Mouse (Mus musculus): ENCODE results near the gene Itm2c. TPM values are rescaled to one million over a fixed set of nuclear protein-coding genes. Genes with fewer than 3 reads are reported as not detected.

The Itm2c gene
- polyA plus RNA-seq, 1 experiment: 51.2 TPM

GRCm38 (mm10) chr1:85896781-85897700 lies 3.0 kb downstream of the Itm2c start:
- Histone ChIP-seq H3K36me3 (ENCODE audit: control insufficient read depth, insufficient read depth, low read length, poor library complexity, severe bottlenecking) (no peaks in the 10 kb centered on the region), H3K4me1 (ENCODE audit: control insufficient read depth, insufficient read depth, low read length) (no peaks in the 10 kb centered on the region), H3K27me3 (ENCODE audit: control insufficient read depth, insufficient read depth, low read length, poor library complexity, severe bottlenecking) (no peaks in the 10 kb centered on the region), H3K9me3 (replicated peaks; ENCODE audit: control insufficient read depth, insufficient read depth, low read length, poor library complexity, severe bottlenecking) (no peaks in the 10 kb centered on the region), H3K9ac (ENCODE audit: low read depth, poor library complexity, severe bottlenecking) (no peak overlapping the region), H3K4me3 (ENCODE audit: low read depth, low read length) (no peak overlapping the region), H3K27ac (ENCODE audit: insufficient read depth, low read length) (no peak overlapping the region)
- TF ChIP-seq EP300 (IDR thresholded peaks at IDR 0.05; ENCODE audit: insufficient read depth, low read depth, low read length) (no peak), CTCF (IDR thresholded peaks at IDR 0.05; ENCODE audit: low read depth, low read length) (no peak), POLR2A (IDR thresholded peaks at IDR 0.05; ENCODE audit: insufficient read depth, low read length) (no peak)

GRCm38 (mm10) chr1:85897901-85898760 lies 4.0 kb downstream of the Itm2c start:
- Histone ChIP-seq H3K4me1 (ENCODE audit: control insufficient read depth, insufficient read depth, low read length) (no peaks in the 10 kb centered on the region), H3K27ac (ENCODE audit: insufficient read depth, low read length) (no peak overlapping the region)

GRCm38 (mm10) chr1:85898761-85899387 lies 4.8 kb downstream of the Itm2c start:
- no peak for TF ChIP-seq CTCF (IDR thresholded peaks at IDR 0.05; ENCODE audit: low read depth, low read length)
- TF ChIP-seq POLR2A (IDR thresholded peaks at IDR 0.05; ENCODE audit: insufficient read depth, low read length): no peak
- TF ChIP-seq EP300 (IDR thresholded peaks at IDR 0.05; ENCODE audit: insufficient read depth, low read depth, low read length): no peak
- H3K9me3 ChIP-seq (replicated peaks; ENCODE audit: control insufficient read depth, insufficient read depth, low read length, poor library complexity, severe bottlenecking): no peaks in the 10 kb centered on the region
- H3K4me3 ChIP-seq (ENCODE audit: low read depth, low read length): no peak overlapping the region
- H3K4me1 ChIP-seq (ENCODE audit: control insufficient read depth, insufficient read depth, low read length): no peaks in the 10 kb centered on the region
- H3K9ac ChIP-seq (ENCODE audit: low read depth, poor library complexity, severe bottlenecking): no peak overlapping the region
- H3K36me3 ChIP-seq (ENCODE audit: control insufficient read depth, insufficient read depth, low read length, poor library complexity, severe bottlenecking): no peaks in the 10 kb centered on the region
- H3K27me3 ChIP-seq (ENCODE audit: control insufficient read depth, insufficient read depth, low read length, poor library complexity, severe bottlenecking): no peaks in the 10 kb centered on the region
- no peak overlapping the region for H3K27ac ChIP-seq (ENCODE audit: insufficient read depth, low read length)

More at GRCm38 (mm10) chr1:85897901-85898760, 4.0 kb downstream of the Itm2c start:
- Histone ChIP-seq H3K36me3 (ENCODE audit: control insufficient read depth, insufficient read depth, low read length, poor library complexity, severe bottlenecking) (no peaks in the 10 kb centered on the region), H3K4me3 (ENCODE audit: low read depth, low read length) (no peak overlapping the region), H3K27me3 (ENCODE audit: control insufficient read depth, insufficient read depth, low read length, poor library complexity, severe bottlenecking) (no peaks in the 10 kb centered on the region), H3K9me3 (replicated peaks; ENCODE audit: control insufficient read depth, insufficient read depth, low read length, poor library complexity, severe bottlenecking) (no peaks in the 10 kb centered on the region), H3K9ac (ENCODE audit: low read depth, poor library complexity, severe bottlenecking) (no peak overlapping the region)
- no peak for TF ChIP-seq POLR2A (IDR thresholded peaks at IDR 0.05; ENCODE audit: insufficient read depth, low read length)
- no peak for TF ChIP-seq CTCF (IDR thresholded peaks at IDR 0.05; ENCODE audit: low read depth, low read length)
- TF ChIP-seq EP300 (IDR thresholded peaks at IDR 0.05; ENCODE audit: insufficient read depth, low read depth, low read length): no peak

- Histone ChIP-seq H3K27me3 (ENCODE audit: control insufficient read depth, insufficient read depth, low read length, poor library complexity, severe bottlenecking) (no peaks in the 10 kb centered on the region), H3K9ac (ENCODE audit: low read depth, poor library complexity, severe bottlenecking) (no peak overlapping the region), H3K4me1 (ENCODE audit: control insufficient read depth, insufficient read depth, low read length) (no peaks in the 10 kb centered on the region), H3K4me3 (ENCODE audit: low read depth, low read length) (no peak overlapping the region), H3K27ac (ENCODE audit: insufficient read depth, low read length) (no peak overlapping the region), H3K9me3 (replicated peaks; ENCODE audit: control insufficient read depth, insufficient read depth, low read length, poor library complexity, severe bottlenecking) (no peaks in the 10 kb centered on the region), H3K36me3 (ENCODE audit: control insufficient read depth, insufficient read depth, low read length, poor library complexity, severe bottlenecking) (no peaks in the 10 kb centered on the region)
- TF ChIP-seq EP300 (IDR thresholded peaks at IDR 0.05; ENCODE audit: insufficient read depth, low read depth, low read length) (no peak), CTCF (IDR thresholded peaks at IDR 0.05; ENCODE audit: low read depth, low read length) (peak; percentile 10), POLR2A (IDR thresholded peaks at IDR 0.05; ENCODE audit: insufficient read depth, low read length) (no peak)
Observed at GRCm38 (mm10) chr1:85899388-85899761, 5.3 kb downstream of the Itm2c start.

GRCm38 (mm10) chr1:85900521-85901333 lies 6.6 kb downstream of the Itm2c start:
- Histone ChIP-seq H3K27me3 (ENCODE audit: control insufficient read depth, insufficient read depth, low read length, poor library complexity, severe bottlenecking) (no peaks in the 10 kb centered on the region), H3K9me3 (replicated peaks; ENCODE audit: control insufficient read depth, insufficient read depth, low read length, poor library complexity, severe bottlenecking) (no peaks in the 10 kb centered on the region), H3K36me3 (ENCODE audit: control insufficient read depth, insufficient read depth, low read length, poor library complexity, severe bottlenecking) (no peaks in the 10 kb centered on the region), H3K4me1 (ENCODE audit: control insufficient read depth, insufficient read depth, low read length) (no peaks in the 10 kb centered on the region), H3K4me3 (ENCODE audit: low read depth, low read length) (no peak overlapping the region), H3K9ac (ENCODE audit: low read depth, poor library complexity, severe bottlenecking) (no peak overlapping the region), H3K27ac (ENCODE audit: insufficient read depth, low read length) (no peak overlapping the region)
- TF ChIP-seq EP300 (IDR thresholded peaks at IDR 0.05; ENCODE audit: insufficient read depth, low read depth, low read length): no peak
- no peak for TF ChIP-seq CTCF (IDR thresholded peaks at IDR 0.05; ENCODE audit: low read depth, low read length)
- no peak for TF ChIP-seq POLR2A (IDR thresholded peaks at IDR 0.05; ENCODE audit: insufficient read depth, low read length)
